Mouse (Mus musculus): ENCODE data around the gene Ap4m1. TPM values are rescaled to one million over a fixed set of nuclear protein-coding genes. Genes with fewer than 3 reads are reported as not detected.
A peak's percentile ranks its signal among the peaks of the same experiment; 100 is the strongest.

Gene Ap4m1
- polyA plus RNA-seq, 1 experiment from 2014 or later = 4.8 TPM

DNA sequence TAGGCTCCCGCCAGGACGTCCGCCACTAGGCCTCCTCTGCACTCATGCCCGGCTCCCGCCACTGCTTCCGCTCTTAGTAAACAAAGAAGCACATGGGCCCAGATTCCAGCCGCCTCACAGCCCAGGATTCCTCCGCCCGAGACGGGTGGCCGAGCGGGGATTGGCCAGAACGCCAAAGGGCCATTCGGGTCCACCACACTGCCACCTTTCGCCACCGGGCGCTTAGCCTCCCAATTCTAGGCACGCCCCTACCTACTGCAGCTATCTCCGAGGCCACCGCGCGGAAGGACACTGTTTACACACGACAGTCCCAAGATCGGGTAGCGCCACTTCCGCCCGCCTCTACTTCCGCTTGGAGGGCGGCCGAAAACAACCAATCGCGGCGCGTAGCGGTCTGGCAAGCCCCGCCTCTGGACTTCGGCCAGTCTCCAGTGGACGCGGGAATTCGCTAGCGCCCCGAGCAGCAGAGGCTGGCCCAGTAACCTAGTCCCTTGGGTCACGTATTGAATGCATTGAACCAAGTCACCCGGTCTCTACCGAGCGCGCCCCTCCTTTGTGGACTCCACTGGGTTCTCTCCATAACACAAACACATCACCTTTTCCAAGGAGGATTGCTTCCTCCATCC, 753 bp upstream of the Ap4m1 start:
- Histone ChIP-seq H3K4me3 (ENCODE audit: low read depth, low read length) (peak overlapping the region; percentile 67), H3K9me3 (ENCODE audit: control insufficient read depth) (no peaks in the 10 kb centered on the region), H3K36me3 (ENCODE audit: control insufficient read depth, insufficient read depth) (peaks cover 47% of the 10 kb centered on the region), H3K4me1 (replicated peaks; ENCODE audit: control insufficient read depth, insufficient read depth, low read length) (0 out of 2 replicates have a peak, but pooled peaks cover 10% of the 10 kb centered on the region), H3K27ac (ENCODE audit: low read depth, low read length) (peak overlapping the region; percentile 84), H3K9ac (ENCODE audit: low read depth, low read length) (peak overlapping the region; percentile 58), H3K27me3 (replicated peaks; ENCODE audit: control insufficient read depth, insufficient read depth, low read length) (no peaks in the 10 kb centered on the region), H3K4me2 (replicated peaks; ENCODE audit: low read depth) (peak overlapping the region; percentile 99)
- under 1% methylated on average over 47 of the region's 47 CpGs for WGBS
- TF ChIP-seq CTCF (IDR thresholded peaks at IDR 0.05; ENCODE audit: low read depth) = peak; percentile 47
- ATAC-seq = peak; percentile 88

DNA sequence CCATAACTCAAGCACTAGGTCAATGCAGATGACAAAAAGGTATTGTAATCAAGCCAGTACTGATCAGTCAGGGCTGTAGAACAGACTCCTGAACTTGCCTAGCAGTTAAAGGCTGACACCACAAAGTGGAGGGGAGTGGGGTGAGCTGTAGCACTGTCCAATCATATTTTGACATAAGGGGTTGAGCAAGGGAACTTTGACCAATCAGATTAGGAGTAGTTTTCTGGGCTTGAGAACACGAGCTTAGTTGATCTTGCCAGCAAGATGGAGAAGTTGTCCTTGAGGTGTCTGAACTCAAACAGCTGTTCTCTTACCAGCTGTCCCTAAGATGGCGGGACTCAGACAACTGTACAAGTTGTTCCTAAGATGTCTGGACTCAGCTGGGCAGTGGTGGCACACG, 1.4 kb downstream of the Ap4m1 start:
- no peak overlapping the region for H3K4me3 ChIP-seq (ENCODE audit: low read depth, low read length)
- no peak for TF ChIP-seq CTCF (IDR thresholded peaks at IDR 0.05; ENCODE audit: low read depth)
- no peak overlapping the region for H3K9ac ChIP-seq (ENCODE audit: low read depth, low read length)
- 0 out of 2 replicates have a peak, but pooled peaks cover 10% of the 10 kb centered on the region for H3K4me1 ChIP-seq (replicated peaks; ENCODE audit: control insufficient read depth, insufficient read depth, low read length)
- 63% methylated on average over 3 of the region's 3 CpGs for WGBS
- H3K36me3 ChIP-seq (ENCODE audit: control insufficient read depth, insufficient read depth) = peaks cover 46% of the 10 kb centered on the region
- no peaks in the 10 kb centered on the region for H3K9me3 ChIP-seq (ENCODE audit: control insufficient read depth)
- no peak overlapping the region for H3K27ac ChIP-seq (ENCODE audit: low read depth, low read length)
- H3K4me2 ChIP-seq (replicated peaks; ENCODE audit: low read depth) = no peak overlapping the region
- no peak for ATAC-seq
- H3K27me3 ChIP-seq (replicated peaks; ENCODE audit: control insufficient read depth, insufficient read depth, low read length) = no peaks in the 10 kb centered on the region

DNA sequence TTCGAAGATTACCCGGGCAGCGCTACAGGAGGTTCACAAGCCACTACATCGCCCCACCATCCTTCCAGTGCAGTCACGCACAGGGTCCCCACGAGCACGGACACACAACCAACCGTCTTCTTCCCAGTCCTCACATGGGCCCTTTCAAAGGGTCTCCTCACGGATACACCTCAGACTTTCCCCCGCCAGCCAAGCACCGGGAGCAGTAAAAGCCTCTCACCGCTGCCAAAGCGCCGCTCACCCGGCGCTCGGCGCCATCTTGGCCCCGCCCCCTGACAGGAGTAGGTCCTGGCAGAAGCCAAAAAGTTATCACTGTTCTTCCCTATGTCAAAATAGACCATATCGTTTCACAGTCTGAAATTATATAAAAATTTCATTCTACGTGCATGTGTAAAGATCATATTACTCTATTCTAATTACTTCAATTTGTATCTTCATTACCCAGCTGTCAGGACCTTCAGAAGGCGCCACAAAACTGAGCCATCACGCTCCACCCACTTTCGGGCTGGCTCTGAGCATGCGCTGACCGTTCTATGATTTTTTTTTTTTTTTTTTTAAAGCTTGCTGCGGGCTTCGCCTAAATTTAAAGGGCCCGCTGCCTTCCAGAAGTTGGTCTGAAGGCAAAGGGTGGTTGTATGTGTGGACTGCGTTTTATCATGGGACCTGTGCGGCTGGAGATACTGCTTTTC, 15.3 kb downstream of the Ap4m1 start, which contains the start of the genes Taf6 and Cnpy4:
TSS of gene Taf6 (minus strand) at position 502 of the 689 bp plus-strand sequence.
TSS of gene Cnpy4 (plus strand) at position 536 of the 689 bp plus-strand sequence.
- H3K9ac ChIP-seq (ENCODE audit: low read depth, low read length) = peak within 1 kb of the TSS; percentile 72
- 0 out of 2 replicates have a peak, but pooled peaks cover 4% of the 10 kb centered on the region for H3K4me1 ChIP-seq (replicated peaks; ENCODE audit: control insufficient read depth, insufficient read depth, low read length)
- no peaks in the 10 kb centered on the region for H3K9me3 ChIP-seq (ENCODE audit: control insufficient read depth)
- no peak for TF ChIP-seq CTCF (IDR thresholded peaks at IDR 0.05; ENCODE audit: low read depth)
- peak within 1 kb of the TSS; percentile 47; the same call in 1 of the 2 replicates for H3K27ac ChIP-seq (ENCODE audit: low read depth, low read length)
- peaks cover 16% of the 10 kb centered on the region for H3K36me3 ChIP-seq (ENCODE audit: control insufficient read depth, insufficient read depth)
- H3K4me3 ChIP-seq (ENCODE audit: low read depth, low read length) = peak within 1 kb of the TSS; percentile 68
- no peaks in the 10 kb centered on the region for H3K27me3 ChIP-seq (replicated peaks; ENCODE audit: control insufficient read depth, insufficient read depth, low read length)
- ATAC-seq = peak; percentile 82
- under 1% methylated on average over 31 of the region's 31 CpGs for WGBS
- H3K4me2 ChIP-seq (replicated peaks; ENCODE audit: low read depth) = peak within 1 kb of the TSS; percentile 68

DNA sequence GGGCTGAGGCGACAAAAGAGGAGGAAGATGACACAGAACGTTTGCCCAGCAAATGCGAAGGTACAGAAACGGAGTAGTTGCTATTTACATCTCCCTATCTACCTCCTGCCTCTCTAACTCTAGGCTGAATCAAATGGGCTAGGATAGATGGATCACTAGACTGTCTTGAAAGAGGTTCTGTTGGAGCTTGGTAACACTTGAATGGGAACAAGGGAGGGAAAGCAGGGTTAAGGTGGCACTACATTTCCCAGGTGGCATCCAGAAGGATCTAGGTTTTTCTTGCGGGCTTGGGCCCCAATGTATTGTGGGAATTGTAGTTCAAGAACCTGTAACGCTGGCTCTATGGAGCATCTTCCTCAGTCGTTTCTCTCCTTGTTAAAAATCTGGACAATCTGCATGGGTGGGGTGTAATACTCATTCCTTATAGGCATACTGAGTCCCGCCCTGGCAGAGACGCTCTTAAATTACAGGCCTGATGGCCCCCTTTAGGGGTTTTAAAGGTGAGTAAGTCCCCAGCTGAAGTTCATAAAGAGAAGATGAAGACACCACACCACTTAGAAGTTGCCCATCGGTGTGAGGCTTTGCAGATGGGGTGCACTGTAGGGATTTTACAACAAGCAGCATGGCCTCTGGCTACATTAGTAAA, 16.0 kb downstream of the Ap4m1 start:
- 0 out of 2 replicates have a peak, but pooled peaks cover 4% of the 10 kb centered on the region for H3K4me1 ChIP-seq (replicated peaks; ENCODE audit: control insufficient read depth, insufficient read depth, low read length)
- H3K9me3 ChIP-seq (ENCODE audit: control insufficient read depth) = no peaks in the 10 kb centered on the region
- peaks cover 12% of the 10 kb centered on the region; the same call in 1 of the 2 replicates for H3K36me3 ChIP-seq (ENCODE audit: control insufficient read depth, insufficient read depth)
- H3K4me3 ChIP-seq (ENCODE audit: low read depth, low read length) = peak overlapping the region; percentile 68
- no peaks in the 10 kb centered on the region for H3K27me3 ChIP-seq (replicated peaks; ENCODE audit: control insufficient read depth, insufficient read depth, low read length)
- H3K4me2 ChIP-seq (replicated peaks; ENCODE audit: low read depth) = peak overlapping the region; percentile 68
- peak overlapping the region; percentile 47; the same call in 1 of the 2 replicates for H3K27ac ChIP-seq (ENCODE audit: low read depth, low read length)
- H3K9ac ChIP-seq (ENCODE audit: low read depth, low read length) = peak overlapping the region; percentile 54
- WGBS = under 1% methylated on average over 10 of the region's 10 CpGs
- TF ChIP-seq CTCF (IDR thresholded peaks at IDR 0.05; ENCODE audit: low read depth) = no peak
- ATAC-seq = peak; percentile 81

DNA sequence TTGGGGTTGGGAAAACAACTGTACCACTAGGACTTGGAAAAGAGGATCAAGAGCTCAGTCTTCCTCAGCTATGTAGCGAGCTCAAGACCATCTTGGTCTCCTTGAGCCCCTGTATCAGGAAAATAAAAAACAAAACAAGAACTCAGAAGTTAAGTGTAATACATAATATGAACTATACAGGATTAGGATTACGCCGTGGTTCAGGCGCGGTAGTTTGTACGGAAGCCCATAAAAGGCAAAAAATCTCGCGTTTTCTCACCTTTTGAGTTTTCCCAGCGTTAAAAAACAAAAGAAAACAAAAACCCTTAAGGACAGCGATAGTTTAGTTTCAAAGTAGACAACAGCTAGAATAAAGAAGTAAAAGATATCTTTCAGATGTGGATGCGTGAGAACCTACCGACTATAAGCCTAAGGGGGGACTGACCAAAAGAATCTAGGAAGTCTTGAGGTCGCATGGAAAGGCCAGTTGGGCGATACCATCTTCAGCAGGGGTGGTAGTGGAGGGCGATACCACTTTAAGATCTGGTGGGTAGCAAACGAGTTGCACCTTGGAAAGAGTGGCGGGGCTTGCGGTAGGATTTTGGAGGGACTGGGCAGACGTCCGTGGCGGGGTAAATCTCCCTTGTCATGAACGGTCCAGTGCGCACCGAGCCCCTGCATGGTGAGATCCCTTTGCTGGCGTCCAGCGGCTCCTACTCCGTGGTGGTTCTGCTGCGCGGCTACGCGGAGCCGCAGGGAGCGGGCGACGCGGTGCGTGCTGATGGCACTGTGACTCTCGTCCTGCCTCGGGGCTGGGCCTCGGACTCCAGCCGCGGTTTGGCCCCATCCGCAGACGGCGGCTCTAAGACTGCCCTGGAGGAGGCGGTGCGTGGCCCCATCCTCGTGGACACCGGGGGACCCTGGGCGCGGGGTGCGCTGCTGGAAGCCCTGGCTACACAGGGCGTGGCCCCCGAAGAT, 22.2 kb downstream of the Ap4m1 start, which contains the start of gene Mblac1:
TSS of gene Mblac1 (plus strand) at position 544 of the 957 bp plus-strand sequence.
- Histone ChIP-seq H3K4me3 (ENCODE audit: low read depth, low read length) (peak within 1 kb of the TSS; percentile 64), H3K4me1 (replicated peaks; ENCODE audit: control insufficient read depth, insufficient read depth, low read length) (no peaks in the 10 kb centered on the region), H3K4me2 (replicated peaks; ENCODE audit: low read depth) (peak within 1 kb of the TSS; percentile 95), H3K27me3 (replicated peaks; ENCODE audit: control insufficient read depth, insufficient read depth, low read length) (no peaks in the 10 kb centered on the region), H3K36me3 (ENCODE audit: control insufficient read depth, insufficient read depth) (peaks cover 3% of the 10 kb centered on the region; the same call in 1 of the 2 replicates), H3K27ac (ENCODE audit: low read depth, low read length) (peak within 1 kb of the TSS; percentile 54; the same call in 1 of the 2 replicates), H3K9me3 (ENCODE audit: control insufficient read depth) (no peaks in the 10 kb centered on the region), H3K9ac (ENCODE audit: low read depth, low read length) (peak within 1 kb of the TSS; percentile 60)
- WGBS = 7% methylated on average over 54 of the region's 54 CpGs
- TF ChIP-seq CTCF (IDR thresholded peaks at IDR 0.05; ENCODE audit: low read depth) = 0 out of 2 replicates have a peak, but pooled peaks have one; percentile 16
- peak; percentile 79 for ATAC-seq
